Mouse (Mus musculus) embryonic fibroblast, embryonic 13.5 days (primary cell): ENCODE results near the gene Gm18596.
"Not testable (repeated sequence)": the region's sequence is repeated elsewhere in the genome, so short reads cannot be mapped to it uniquely, and the experiment has no call there.

Experiments
- CTCF ChIP-seq: IDR thresholded peaks from 2 replicates; pipeline ENCODE4 v1.5.1; 2011; ENCODE audit warnings: mild to moderate bottlenecking, control low read depth, low read length, moderate library complexity, borderline replicate concordance; ENCODE audit not compliant: insufficient read depth
- POLR2A ChIP-seq: IDR thresholded peaks from 2 replicates; pipeline ENCODE4 v1.6.1; 2011; ENCODE audit warnings: low read depth, mild to moderate bottlenecking, control low read depth, low read length, moderate library complexity

GRCm38 (mm10) chr10:77787876-77788275, 45.4 kb upstream of the Gm18596 start, which contains the start of gene Gm7137:
- not testable (repeated sequence) for TF ChIP-seq CTCF, POLR2A
